29 mouse cellular contexts compared by ENCODE assay signal in genomic region chr1:54110920-54111605, GRCm38 (mm10).
DNase-seq lines count a peak whose midpoint lies in the region; ATAC-seq lines count a peak whose summit lies in the region.
"Had no signal": no experiment of that assay in that cellular context is flagged by ENCODE, and none has a peak within 500 bp of the region (broad histone marks: within the 10 kb centered on the region; RNA-seq: fewer than 3 reads in every experiment).

No protein-coding gene starts in this region.

- H3K4me1 ChIP-seq in heart, embryonic 11.5 days (ENCODE audit: control insufficient read depth, insufficient read depth, low read length), result peaks cover 7% of the 10 kb centered on the region; the same call in 1 of the 2 replicates
- 0 out of 2 replicates have a peak, but pooled peaks cover 2% of the 10 kb centered on the region for H3K4me1 ChIP-seq in lung, embryonic 16.5 days (replicated peaks; ENCODE audit: control insufficient read depth, insufficient read depth, low read length)
- H3K4me1 ChIP-seq: hindbrain, embryonic 12.5 days; intestine, embryonic 15.5 days; limb, embryonic 10.5 days; limb, embryonic 15.5 days; liver, embryonic 13.5 days; megakaryocyte, embryonic 14.5 days; midbrain, embryonic 12.5 days; neural tube, embryonic 12.5 days had no signal

- 76% methylated on average over 8 of the region's 8 CpGs for WGBS in heart, embryonic 11.5 days (ENCODE audit: insufficient replicate concordance)
- WGBS in lung, embryonic 16.5 days, result 45% methylated on average over 8 of the region's 8 CpGs

- DNase-seq in gastrocnemius, adult 18-20 months (ENCODE audit: low spot score), result peak; percentile 12
- no peak for DNase-seq in gastrocnemius, adult 8-10 months (ENCODE audit: low spot score in 2 of 2)
- peak; percentile 33 for DNase-seq in heart, adult 8-10 months (ENCODE audit: low spot score)
- no peak for DNase-seq in lung, postnatal 25 days (ENCODE audit: low spot score)
- no peak for DNase-seq in cerebellum, adult 11-12 months
- DNase-seq: adrenal gland, postnatal 14 days; cerebellum, adult 2 months; cerebellum, postnatal 14 days; gastrocnemius, postnatal 25 days; liver, embryonic 13.5 days; right cerebral cortex, adult 18-20 months; spleen, adult 18-20 months; thymus, postnatal 14 days had no signal

- no peaks in the 10 kb centered on the region for H3K27me3 ChIP-seq in heart, embryonic 11.5 days (ENCODE audit: control insufficient read depth, insufficient read depth, low read length)
- H3K27me3 ChIP-seq in lung, embryonic 16.5 days (ENCODE audit: control insufficient read depth, insufficient read depth, low read depth, low read length), result no peaks in the 10 kb centered on the region
- H3K27me3 ChIP-seq: heart, embryonic 13.5 days; hindbrain, embryonic 12.5 days; intestine, embryonic 15.5 days; limb, embryonic 15.5 days; liver, embryonic 13.5 days; megakaryocyte, embryonic 14.5 days; midbrain, embryonic 12.5 days; neural tube, embryonic 12.5 days had no signal

- H3K9me3 ChIP-seq in heart, embryonic 11.5 days (replicated peaks; ENCODE audit: control insufficient read depth, low read length), result no peaks in the 10 kb centered on the region
- H3K9me3 ChIP-seq in lung, embryonic 16.5 days (ENCODE audit: control insufficient read depth, low read length), result no peaks in the 10 kb centered on the region
- H3K9me3 ChIP-seq: G1E; heart, embryonic 13.5 days; hindbrain, embryonic 12.5 days; intestine, embryonic 15.5 days; limb, embryonic 10.5 days; limb, embryonic 15.5 days; liver, embryonic 13.5 days; megakaryocyte, embryonic 14.5 days; midbrain, embryonic 12.5 days; neural tube, embryonic 12.5 days had no signal

- H3K9ac ChIP-seq in heart, embryonic 11.5 days (ENCODE audit: low read depth, low read length), result no peak overlapping the region
- H3K9ac ChIP-seq in lung, embryonic 16.5 days (ENCODE audit: low read length), result no peak overlapping the region
- H3K9ac ChIP-seq: heart, embryonic 13.5 days; hindbrain, embryonic 12.5 days; intestine, embryonic 15.5 days; limb, embryonic 15.5 days; liver, embryonic 13.5 days; midbrain, embryonic 12.5 days; neural tube, embryonic 12.5 days had no signal

- no peak overlapping the region for H3K4me3 ChIP-seq in heart, embryonic 11.5 days (ENCODE audit: low read depth, low read length)
- H3K4me3 ChIP-seq in lung, embryonic 16.5 days (ENCODE audit: low read length), result no peak overlapping the region
- H3K4me3 ChIP-seq: erythroblast, embryonic 14.5 days; heart, embryonic 13.5 days; hindbrain, embryonic 12.5 days; intestine, embryonic 15.5 days; limb, embryonic 10.5 days; limb, embryonic 15.5 days; liver, embryonic 13.5 days; megakaryocyte, embryonic 14.5 days; midbrain, embryonic 12.5 days; myocyte; neural tube, embryonic 12.5 days had no signal

- no peak for ATAC-seq in heart, embryonic 11.5 days (replicated peaks; ENCODE audit: insufficient number of reproducible peaks, low FRiP score, low TSS enrichment)
- peak; percentile 71 for ATAC-seq in lung, embryonic 16.5 days (ENCODE audit: low read depth)
- ATAC-seq: forebrain, embryonic 16.5 days; hindbrain, postnatal 0 days; intestine, embryonic 15.5 days had no signal

- H3K4me2 ChIP-seq in heart, embryonic 11.5 days, result no peak overlapping the region
- H3K4me2 ChIP-seq in lung, embryonic 16.5 days (ENCODE audit: low read depth, low read length), result 0 out of 2 replicates have a peak overlapping the region, but pooled peaks have one; percentile 3
- H3K4me2 ChIP-seq: heart, embryonic 13.5 days; hindbrain, embryonic 12.5 days; intestine, embryonic 15.5 days; limb, embryonic 15.5 days; liver, embryonic 13.5 days; midbrain, embryonic 12.5 days; neural tube, embryonic 12.5 days had no signal

- no peak overlapping the region for H3K27ac ChIP-seq in heart, embryonic 11.5 days (ENCODE audit: low read depth, low read length)
- no peak overlapping the region for H3K27ac ChIP-seq in lung, embryonic 16.5 days (ENCODE audit: low read length)
- H3K27ac ChIP-seq: heart, embryonic 13.5 days; hindbrain, embryonic 12.5 days; hindbrain, postnatal 0 days; intestine, embryonic 15.5 days; kidney, postnatal 0 days; limb, embryonic 10.5 days; limb, embryonic 15.5 days; liver, embryonic 13.5 days; midbrain, embryonic 12.5 days; neural tube, embryonic 12.5 days had no signal

- no peaks in the 10 kb centered on the region for H3K36me3 ChIP-seq in heart, embryonic 11.5 days (ENCODE audit: control insufficient read depth, insufficient read depth, low read length)
- no peaks in the 10 kb centered on the region for H3K36me3 ChIP-seq in lung, embryonic 16.5 days (ENCODE audit: control insufficient read depth, insufficient read depth, low read length)
- H3K36me3 ChIP-seq: G1E; heart, embryonic 13.5 days; hindbrain, embryonic 12.5 days; intestine, embryonic 15.5 days; limb, embryonic 10.5 days; limb, embryonic 15.5 days; liver, embryonic 13.5 days; midbrain, embryonic 12.5 days; neural tube, embryonic 12.5 days had no signal

Comparison
In these comparisons a context has a peak if more than half of its experiments do, and no peak if none do; other contexts are left out.
1. DNase-seq: peak in gastrocnemius, adult 18-20 months (single experiment) and heart, adult 8-10 months (single experiment); none in gastrocnemius, adult 8-10 months (0 of 2), lung, postnatal 25 days (single experiment) and cerebellum, adult 11-12 months (single experiment).